Mouse (Mus musculus) Patski (cell line): ENCODE data around the gene Pla2g6. TPM values are rescaled to one million over a fixed set of nuclear protein-coding genes. Genes with fewer than 3 reads are reported as not detected.

ENCODE experiments used
- ATAC-seq: fragments of 100-300 bp; one replicate; pipeline ENCODE4 v1.8.0; 2021
- CTCF ChIA-PET: fragments of 350-600 bp; sonication (Branson Sonifier 250); formaldehyde crosslinking; loops from one replicate; lab custom pipeline; 2022; ENCODE audit warnings: inconsistent platforms; lab: Charles Lee
- POLR2A ChIA-PET: fragments of 350-600 bp; sonication (Branson Sonifier 250); formaldehyde crosslinking; loops from one replicate; lab custom pipeline; 2022; ENCODE audit warnings: antibody characterized with exemption, inconsistent platforms; lab: Charles Lee
- DNase-seq: peaks from one replicate; pipeline ENCODE4 v3.0.0-alpha.2; 2011; ENCODE audit warnings: low read depth, low spot score
- H3K27me3 ChIP-seq: fragments of 371-371 bp; one replicate; pipeline ENCODE4 v1.5.1; 2021
- CTCF ChIP-seq: fragments of 100-300 bp; IDR thresholded peaks from one replicate; pipeline ENCODE4 v1.5.1; 2021
- in situ Hi-C: fragments of 300-500 bp; cut with MboI; formaldehyde crosslinking; loops from 3 replicates; pipeline ENCODE4 v1.11.1; 2018; ENCODE audit warnings: low pct_unique_long_range_greater_than_20kb, mixed read lengths
- polyA plus RNA-seq: library from polyadenylated mRNA; unstranded; gene quantifications from one replicate; pipeline ENCODE4 v1.2.3, GENCODE M21; 2021

The Pla2g6 gene
- polyA plus RNA-seq, 1 experiment from 2014 or later = 32.8 TPM

DNA sequence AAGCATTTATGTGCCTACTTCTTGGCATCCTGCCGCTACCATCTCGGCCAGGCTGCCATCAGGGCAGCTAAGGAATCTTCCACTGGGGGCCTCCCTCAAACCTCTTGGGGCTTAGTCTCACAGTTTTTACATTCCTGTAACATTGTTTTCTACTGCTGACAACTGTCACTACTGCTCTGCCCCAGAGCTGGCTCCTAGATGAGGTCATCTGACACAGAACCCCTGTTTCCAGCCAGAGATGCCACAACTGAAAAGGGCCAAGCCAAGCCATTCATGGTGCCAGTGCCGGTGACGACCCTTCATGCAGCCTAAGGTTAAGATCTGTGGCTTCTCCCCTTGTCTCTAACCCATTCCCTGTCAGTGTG, 4.4 kb downstream of the Pla2g6 start:
- in situ Hi-C loops = no loop called here
- no peak for DNase-seq
- POLR2A ChIA-PET = interaction anchor here (1.0 kb wide), 1 partner anchor 23 kb away, joined by 3 read pairs; the partner anchor contains the start of gene Maff
- CTCF ChIA-PET = interaction anchor here (0.6 to 1.0 kb wide), 2 partner anchors 64 to 81 kb away, joined by 3 read pairs; no protein-coding TSS in a partner anchor
- H3K27me3 ChIP-seq = no peaks in the 10 kb centered on the region
- TF ChIP-seq CTCF = no peak
- peak; percentile 29 for ATAC-seq

DNA sequence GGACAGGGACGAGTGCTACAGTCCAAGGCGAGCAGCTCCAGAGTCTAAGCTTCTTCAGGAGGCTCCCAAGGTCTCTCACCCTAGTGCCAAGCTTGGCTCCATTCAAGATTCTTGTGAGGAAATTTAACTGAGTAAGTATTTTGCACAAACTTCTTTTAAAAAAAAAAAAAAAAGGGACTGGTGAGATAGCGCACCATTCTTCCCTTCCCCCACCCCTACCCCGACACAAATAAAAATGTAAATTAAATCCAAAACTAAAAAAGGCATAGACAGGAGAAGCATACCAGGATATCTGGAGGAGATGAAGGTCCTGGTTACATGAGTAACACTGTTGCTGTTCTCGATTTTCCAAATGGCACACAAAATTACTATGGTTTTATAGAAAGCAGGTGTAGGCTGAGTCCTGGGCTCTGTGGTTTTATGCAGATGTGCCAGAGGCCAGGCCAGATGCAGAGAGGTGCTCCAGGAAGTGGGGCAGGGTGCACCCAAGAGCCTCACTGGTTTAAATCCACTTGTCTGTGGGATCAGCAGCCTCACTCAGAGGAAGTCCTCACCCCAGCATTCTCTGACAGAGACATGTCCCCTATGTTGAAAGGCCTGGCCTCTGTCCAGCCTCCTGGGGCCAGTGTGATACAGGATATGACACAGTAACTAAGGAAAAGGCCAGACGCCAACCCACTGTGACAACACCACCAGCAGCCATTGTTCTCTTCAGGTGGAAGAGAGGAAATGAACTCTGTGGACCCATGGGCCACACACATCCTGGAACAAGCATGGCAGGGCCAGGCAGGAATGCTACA, 5.0 kb downstream of the Pla2g6 start:
- CTCF ChIA-PET = interaction anchor here (0.6 to 1.5 kb wide), 5 partner anchors 23 to 143 kb away, joined by 3 to 5 read pairs (median 4); no protein-coding TSS in a partner anchor
- in situ Hi-C loops = no loop called here
- H3K27me3 ChIP-seq = no peaks in the 10 kb centered on the region
- ATAC-seq (peak; percentile 6), DNase-seq (no peak)
- POLR2A ChIA-PET = interaction anchor here (0.6 to 1.6 kb wide), 7 partner anchors 23 to 223 kb away, joined by 3 to 4 read pairs (median 4); partner anchors contain the start of gene Maff
- TF ChIP-seq CTCF = no peak

DNA sequence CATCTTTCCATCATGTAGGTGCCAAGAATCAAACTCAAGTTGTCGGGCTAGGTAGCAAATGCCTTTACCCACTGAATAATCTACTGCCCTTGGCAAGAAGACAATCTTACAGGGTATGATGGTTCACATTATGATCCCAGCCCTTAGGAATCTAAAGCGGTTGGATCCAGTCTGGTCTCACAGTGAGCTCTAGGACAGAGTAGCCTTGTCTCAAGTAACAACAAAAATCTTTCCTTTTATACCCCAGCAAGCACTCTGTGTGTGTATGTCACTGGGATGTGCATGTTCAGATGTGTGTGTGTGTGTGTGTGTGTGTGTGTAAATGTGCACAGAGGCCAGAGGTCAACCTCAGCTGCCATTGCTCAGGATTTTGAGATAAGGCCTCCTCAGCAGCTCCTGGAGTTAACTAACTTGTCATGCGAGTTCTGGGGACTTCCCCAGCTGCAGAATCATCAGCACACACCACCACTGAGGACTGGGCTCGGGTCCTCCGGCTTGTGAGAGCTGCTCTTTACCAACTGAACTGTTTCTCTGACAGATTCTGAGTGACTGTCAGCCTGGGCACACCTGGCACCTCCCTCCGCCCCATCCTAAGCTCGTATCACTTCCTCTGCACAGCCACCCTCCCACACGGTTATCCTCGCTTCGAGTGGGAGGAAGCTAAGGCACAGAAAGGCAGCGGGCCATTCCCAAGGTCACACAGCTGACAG, 5.8 kb downstream of the Pla2g6 start:
- H3K27me3 ChIP-seq = no peaks in the 10 kb centered on the region
- no peak for TF ChIP-seq CTCF
- ATAC-seq = peak; percentile 32
- POLR2A ChIA-PET = interaction anchor here (0.6 to 1.6 kb wide), 7 partner anchors 14 to 223 kb away, joined by 3 to 4 read pairs (median 4); no protein-coding TSS in a partner anchor
- peak; percentile 63 for DNase-seq
- CTCF ChIA-PET = interaction anchor here (0.9 to 1.7 kb wide), 5 partner anchors 22 to 144 kb away, joined by 3 to 5 read pairs (median 4); no protein-coding TSS in a partner anchor
- in situ Hi-C loops = no loop called here

DNA sequence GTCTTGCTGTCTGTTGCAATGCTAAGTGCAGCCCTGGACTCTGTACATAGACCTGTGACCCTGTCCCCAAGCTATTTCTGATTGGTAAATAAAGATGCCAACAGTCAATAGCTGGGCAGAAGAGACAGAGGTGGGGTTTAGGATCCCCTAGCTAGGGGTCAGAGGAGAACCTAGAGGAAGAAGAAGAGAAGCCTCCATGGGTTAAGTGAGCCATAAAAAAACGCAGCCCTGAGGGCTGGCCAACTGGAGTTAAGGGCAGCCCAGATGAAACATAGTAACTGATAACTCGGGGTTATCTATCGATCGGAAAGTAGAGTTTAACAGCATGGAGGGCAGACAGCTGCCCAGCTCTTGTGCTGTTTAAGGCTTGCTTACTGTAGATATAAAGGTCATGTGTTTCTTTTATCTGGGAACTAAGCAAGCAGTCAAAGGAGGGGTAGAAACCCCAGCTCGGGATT, 6.4 kb downstream of the Pla2g6 start:
- ChIA-PET POLR2A (interaction anchor here (1.0 to 1.6 kb wide), 3 partner anchors 14 to 63 kb away, joined by 4 to 6 read pairs (median 4); no protein-coding TSS in a partner anchor), CTCF (interaction anchor here (1.4 to 1.7 kb wide), 3 partner anchors 37 to 145 kb away, joined by 4 to 5 read pairs (median 4); no protein-coding TSS in a partner anchor)
- ATAC-seq (no peak), DNase-seq (no peak)
- no peak for TF ChIP-seq CTCF
- in situ Hi-C loops = no loop called here
- H3K27me3 ChIP-seq = no peaks in the 10 kb centered on the region

DNA sequence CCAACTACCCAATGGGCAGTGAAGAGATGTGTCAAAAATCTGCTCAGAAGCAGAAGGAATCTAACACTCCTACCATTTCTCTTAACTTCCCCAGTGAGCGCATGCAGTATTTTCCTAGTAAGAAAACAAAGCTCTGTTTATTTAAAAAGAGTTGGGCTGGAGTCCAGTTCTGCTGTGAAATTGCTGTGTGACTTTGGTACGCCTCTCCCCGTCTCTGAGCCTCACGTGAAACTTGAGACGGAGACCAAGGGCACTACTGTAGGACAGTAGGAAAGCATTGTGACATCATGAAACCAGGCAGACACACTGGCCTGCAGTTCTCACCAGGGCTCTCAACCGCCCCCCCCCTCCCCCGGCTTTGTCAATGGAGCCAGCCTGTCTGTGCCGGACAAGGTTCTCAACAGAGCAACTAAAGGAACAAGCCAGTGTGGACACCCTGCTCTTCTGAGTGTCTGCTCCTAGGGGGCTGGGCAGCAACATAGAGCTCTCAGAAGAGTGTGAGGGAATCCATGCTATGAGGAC, 14.3 kb downstream of the Pla2g6 start:
- in situ Hi-C loops = no loop called here

DNA sequence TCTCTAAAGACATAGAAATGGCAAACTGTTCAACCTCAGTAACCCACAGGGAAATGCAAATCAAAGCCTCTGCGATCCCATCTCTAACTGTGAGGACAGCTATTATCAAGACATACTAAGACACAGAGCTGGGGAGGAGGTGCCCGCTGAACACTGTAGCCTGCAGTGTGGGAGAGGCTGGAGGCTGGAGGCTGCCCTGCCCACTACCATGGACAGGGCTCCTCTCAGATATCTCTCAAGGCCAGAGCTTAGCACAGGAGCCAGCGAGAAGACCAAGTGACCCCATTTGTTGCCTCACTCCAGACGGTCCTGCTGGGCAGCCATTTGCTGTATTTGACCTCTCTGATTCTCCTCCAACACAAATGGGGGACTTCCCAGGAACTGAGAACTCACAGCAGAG, 20.3 kb downstream of the Pla2g6 start:
- TF ChIP-seq CTCF = no peak
- no peaks in the 10 kb centered on the region for H3K27me3 ChIP-seq
- DNase-seq = no peak
- CTCF ChIA-PET = interaction anchor here (1.2 kb wide), 1 partner anchor 20 kb away, joined by 3 read pairs; no protein-coding TSS in a partner anchor
- no peak for ATAC-seq
- in situ Hi-C loops = no loop called here
- POLR2A ChIA-PET = interaction anchor here (0.6 to 1.3 kb wide), 2 partner anchors 14 to 356 kb away, joined by 3 to 4 read pairs; no protein-coding TSS in a partner anchor

More for the DNA sequence above, 14.3 kb downstream of the Pla2g6 start:
- ChIA-PET POLR2A (no interaction called here), CTCF (no interaction called here)
- DNase-seq = no peak
- no peaks in the 10 kb centered on the region for H3K27me3 ChIP-seq
- no peak for TF ChIP-seq CTCF
- ATAC-seq = no peak

DNA sequence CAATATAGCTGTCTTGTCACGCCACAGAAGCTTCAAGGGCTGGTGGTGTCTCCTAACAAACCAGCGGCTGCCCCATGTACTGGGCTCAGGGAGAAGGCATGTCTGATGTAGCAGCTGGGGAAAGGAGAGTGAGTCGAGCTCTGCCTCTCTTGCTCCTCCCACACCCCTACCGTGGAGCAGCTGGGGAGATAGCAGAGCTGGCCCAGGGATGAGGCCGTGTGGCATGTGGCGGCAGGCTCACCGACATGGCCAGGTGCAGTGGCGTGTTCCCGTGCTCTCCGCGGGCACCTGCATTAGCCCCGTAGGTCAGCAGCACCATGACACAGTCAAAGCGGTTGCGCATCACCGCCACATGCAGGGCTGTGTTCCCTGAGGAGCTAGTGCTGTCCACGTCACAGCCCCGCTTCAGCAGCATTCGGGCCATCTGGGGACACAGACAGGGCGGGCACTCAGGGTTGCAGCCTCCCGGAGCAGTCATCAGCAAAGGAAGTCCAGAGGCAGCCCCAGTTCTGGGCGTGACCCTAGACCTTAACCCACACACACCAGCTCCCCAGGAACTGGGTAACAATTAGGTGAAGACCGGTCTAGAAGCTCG, 22.1 kb downstream of the Pla2g6 start:
- CTCF ChIA-PET = no interaction called here

DNA sequence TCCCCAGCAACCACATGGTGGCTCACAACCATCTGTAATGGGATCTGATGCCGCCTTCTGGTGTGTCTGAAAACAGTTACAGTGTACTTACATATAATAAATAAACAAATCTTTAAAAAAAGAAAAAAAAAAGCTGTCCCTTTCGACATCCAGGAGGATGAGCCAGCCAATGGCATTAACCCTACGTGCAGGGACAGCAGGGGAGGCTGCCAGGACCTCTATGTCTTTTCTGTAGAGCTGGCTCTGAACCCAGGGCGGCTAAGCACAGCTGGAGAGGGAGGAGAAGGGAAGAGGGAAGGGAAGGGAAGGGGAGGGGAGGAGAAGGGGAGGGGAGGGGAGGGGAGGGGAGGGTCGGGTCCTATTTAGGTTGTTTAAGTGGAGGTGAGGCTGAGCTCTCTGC, 23.4 kb downstream of the Pla2g6 start:
- in situ Hi-C loops = no loop called here
- POLR2A ChIA-PET = interaction anchor here (0.9 kb wide), 1 partner anchor 45 kb away, joined by 3 read pairs; no protein-coding TSS in a partner anchor
- H3K27me3 ChIP-seq = no peaks in the 10 kb centered on the region
- CTCF ChIA-PET = no interaction called here
- no peak for ATAC-seq
- DNase-seq = no peak
- no peak for TF ChIP-seq CTCF

More for the DNA sequence above, 22.1 kb downstream of the Pla2g6 start:
- ATAC-seq = no peak
- in situ Hi-C loops = no loop called here
- DNase-seq = no peak
- TF ChIP-seq CTCF = no peak
- POLR2A ChIA-PET = no interaction called here
- H3K27me3 ChIP-seq = no peaks in the 10 kb centered on the region

DNA sequence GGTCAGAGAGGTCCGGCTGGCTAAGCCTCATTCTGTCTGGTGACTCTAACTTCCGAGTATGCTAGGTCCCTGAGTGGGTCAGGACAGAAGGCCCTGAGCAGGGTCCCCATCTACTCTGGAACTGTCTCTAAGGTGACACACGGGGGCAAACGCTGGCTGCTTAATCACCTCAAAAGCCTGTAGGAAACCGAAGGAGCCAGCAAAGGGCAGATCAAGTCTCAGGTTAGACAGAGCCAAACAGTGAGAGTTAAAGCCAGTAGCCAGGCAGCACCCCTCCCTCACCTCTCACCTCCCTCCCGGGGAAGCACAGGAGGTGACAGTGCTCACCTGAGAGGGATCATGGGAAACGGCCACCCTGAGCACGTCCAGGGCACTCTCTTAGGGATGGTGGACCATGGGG, 24.5 kb downstream of the Pla2g6 start:
- POLR2A ChIA-PET = no interaction called here
- CTCF ChIA-PET = interaction anchor here (0.9 kb wide), 1 partner anchor 65 kb away, joined by 3 read pairs; no protein-coding TSS in a partner anchor
- H3K27me3 ChIP-seq = no peaks in the 10 kb centered on the region
- in situ Hi-C loops = no loop called here
- ATAC-seq (no peak), DNase-seq (no peak)
- TF ChIP-seq CTCF = no peak
